Mouse (Mus musculus): ENCODE data around the gene Gm20388. TPM values are rescaled to one million over a fixed set of nuclear protein-coding genes. Genes with fewer than 3 reads are reported as not detected.
"Not testable (repeated sequence)": the region's sequence is repeated elsewhere in the genome, so short reads cannot be mapped to it uniquely, and the experiment has no call there.

The Gm20388 gene
- polyA plus RNA-seq, 1 experiment from 2014 or later = not detected

DNA sequence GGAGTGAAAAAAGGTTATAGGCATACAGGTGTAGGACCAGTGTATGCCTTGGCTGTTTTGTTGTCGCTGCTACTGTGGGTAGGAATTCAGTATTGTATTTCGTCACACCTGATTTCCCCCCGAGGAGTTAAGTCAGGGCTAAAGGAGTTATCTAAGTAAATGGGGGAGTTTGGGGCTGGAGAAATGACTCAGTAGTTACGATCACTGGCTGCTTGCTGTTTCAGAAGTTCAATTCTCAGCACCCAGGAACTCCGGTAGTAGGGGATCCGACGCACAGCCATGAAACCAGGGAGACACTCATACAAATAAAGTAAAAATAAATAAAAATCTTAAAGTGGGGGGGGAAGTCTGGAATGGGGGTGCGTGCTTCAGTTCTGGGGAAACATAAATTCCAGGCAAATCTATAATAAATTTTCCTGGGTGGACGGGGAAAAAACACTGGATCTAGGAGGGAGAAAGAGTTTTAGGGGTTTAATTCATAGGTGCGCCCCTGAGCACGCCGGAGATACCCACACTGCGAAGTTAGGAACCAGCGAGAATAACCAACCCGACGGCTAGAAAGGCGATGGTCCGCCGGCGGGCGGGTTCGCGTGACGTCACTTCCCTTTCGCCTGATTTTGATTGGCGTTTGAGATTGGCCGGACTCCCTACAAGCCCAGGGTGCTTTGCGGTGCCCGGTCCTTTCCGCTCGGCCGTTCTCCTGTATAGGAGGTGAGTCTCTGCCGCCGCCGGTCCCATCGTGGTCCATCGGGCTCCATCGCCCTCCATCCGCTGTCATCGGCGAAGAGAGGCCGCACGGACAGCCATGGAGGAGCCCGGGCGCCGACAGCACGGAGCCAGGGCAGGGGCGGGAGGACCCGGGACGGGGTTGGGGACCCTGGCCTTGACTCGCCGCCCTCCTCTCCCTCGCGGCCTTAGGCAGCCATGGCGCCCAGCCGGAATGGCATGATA is 3191.4 kb downstream of the Gm20388 start, which contains the start of gene Rpl13:
Rpl13 (plus strand) TSS at position 616 of the 951 bp plus-strand sequence.
- Histone ChIP-seq H3K4me2 (replicated peaks; ENCODE audit: low read depth) (peak within 1 kb of the TSS; percentile 76), H3K27ac (replicated peaks) (peak within 1 kb of the TSS; percentile 96), H3K4me1 (replicated peaks; ENCODE audit: control insufficient read depth, insufficient read depth) (0 out of 2 replicates have a peak, but pooled peaks cover 6% of the 10 kb centered on the region), H3K9me3 (ENCODE audit: control insufficient read depth, low read length) (no peaks in the 10 kb centered on the region), H3K27me3 (ENCODE audit: control insufficient read depth, insufficient read depth, low read length) (no peaks in the 10 kb centered on the region), H3K4me3 (ENCODE audit: low read depth, low read length) (peak within 1 kb of the TSS; percentile 89), H3K9ac (ENCODE audit: low read length) (peak within 1 kb of the TSS; percentile 92), H3K36me3 (ENCODE audit: control insufficient read depth, insufficient read depth, low read length) (peaks cover 15% of the 10 kb centered on the region)
- ATAC-seq (ENCODE audit: low FRiP score, low TSS enrichment) = peak; percentile 95
- TF ChIP-seq CTCF (IDR thresholded peaks at IDR 0.05; ENCODE audit: low read depth) = no peak
- under 1% methylated on average over 48 of the region's 56 CpGs for WGBS
- peak; percentile 97 for DNase-seq (ENCODE audit: low spot score)

DNA sequence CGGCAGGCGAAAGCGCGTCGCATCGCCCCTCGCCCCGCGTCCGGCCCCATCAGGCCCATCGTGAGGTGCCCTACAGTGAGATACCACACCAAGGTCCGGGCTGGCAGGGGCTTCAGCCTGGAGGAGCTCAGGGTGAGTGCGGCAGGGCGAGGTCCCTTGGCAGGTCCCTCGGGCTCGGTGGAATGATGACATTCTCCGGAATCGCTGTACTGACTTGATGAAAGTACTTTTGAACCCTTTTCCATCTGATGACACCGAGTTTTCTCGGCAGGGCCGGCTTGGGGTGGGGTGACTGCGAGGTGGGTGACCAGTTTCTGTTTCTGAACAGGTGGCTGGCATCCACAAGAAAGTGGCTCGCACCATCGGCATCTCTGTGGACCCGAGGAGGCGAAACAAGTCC is 3192.2 kb downstream of the Gm20388 start:
- not testable (repeated sequence) for ATAC-seq (ENCODE audit: low FRiP score, low TSS enrichment); H3K27me3 ChIP-seq (ENCODE audit: control insufficient read depth, insufficient read depth, low read length); H3K9me3 ChIP-seq (ENCODE audit: control insufficient read depth, low read length); H3K4me1 ChIP-seq (replicated peaks; ENCODE audit: control insufficient read depth, insufficient read depth)
- H3K4me3 ChIP-seq (ENCODE audit: low read depth, low read length) = peak overlapping the region; percentile 89
- DNase-seq (ENCODE audit: low spot score) = peak; percentile 27
- peaks cover 15% of the 10 kb centered on the region for H3K36me3 ChIP-seq (ENCODE audit: control insufficient read depth, insufficient read depth, low read length)
- H3K27ac ChIP-seq (replicated peaks) = peak overlapping the region; percentile 96
- WGBS = 0% methylated on average over 25 of the region's 26 CpGs
- peak overlapping the region; percentile 76 for H3K4me2 ChIP-seq (replicated peaks; ENCODE audit: low read depth)
- peak overlapping the region; percentile 92 for H3K9ac ChIP-seq (ENCODE audit: low read length)

DNA sequence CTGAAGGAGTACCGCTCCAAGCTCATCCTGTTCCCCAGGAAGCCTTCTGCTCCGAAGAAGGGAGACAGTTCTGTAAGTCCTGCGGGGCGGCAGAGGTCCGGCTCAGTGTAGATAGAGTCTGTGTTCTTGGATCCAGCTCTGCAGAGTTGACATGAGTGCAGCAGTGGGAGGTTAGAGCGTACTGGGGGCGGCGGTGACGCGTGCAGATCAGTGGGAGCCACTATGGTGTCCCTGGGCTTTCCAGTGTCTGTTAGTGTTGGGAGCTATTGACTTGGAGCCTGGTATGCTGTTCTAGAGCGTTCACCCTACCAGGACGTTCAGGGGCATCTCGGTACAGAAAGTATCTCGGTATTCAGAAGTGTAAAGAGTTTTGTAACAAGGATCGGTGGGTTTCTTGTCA is 3192.6 kb downstream of the Gm20388 start:
- Histone ChIP-seq H3K4me2 (replicated peaks; ENCODE audit: low read depth) (peak overlapping the region; percentile 76), H3K4me1 (replicated peaks; ENCODE audit: control insufficient read depth, insufficient read depth) (0 out of 2 replicates have a peak, but pooled peaks cover 6% of the 10 kb centered on the region), H3K9ac (ENCODE audit: low read length) (peak overlapping the region; percentile 92), H3K36me3 (ENCODE audit: control insufficient read depth, insufficient read depth, low read length) (peaks cover 13% of the 10 kb centered on the region), H3K4me3 (ENCODE audit: low read depth, low read length) (peak overlapping the region; percentile 89), H3K27me3 (ENCODE audit: control insufficient read depth, insufficient read depth, low read length) (no peaks in the 10 kb centered on the region), H3K27ac (replicated peaks) (peak overlapping the region; percentile 96), H3K9me3 (ENCODE audit: control insufficient read depth, low read length) (no peaks in the 10 kb centered on the region)
- TF ChIP-seq CTCF (IDR thresholded peaks at IDR 0.05; ENCODE audit: low read depth) (no peak), EP300 (optimal IDR thresholded peaks at IDR 0.05) (no peak)
- DNase-seq (ENCODE audit: low spot score) (no peak), ATAC-seq (ENCODE audit: low FRiP score, low TSS enrichment) (no peak)
- 12% methylated on average over 14 of the region's 15 CpGs for WGBS

DNA sequence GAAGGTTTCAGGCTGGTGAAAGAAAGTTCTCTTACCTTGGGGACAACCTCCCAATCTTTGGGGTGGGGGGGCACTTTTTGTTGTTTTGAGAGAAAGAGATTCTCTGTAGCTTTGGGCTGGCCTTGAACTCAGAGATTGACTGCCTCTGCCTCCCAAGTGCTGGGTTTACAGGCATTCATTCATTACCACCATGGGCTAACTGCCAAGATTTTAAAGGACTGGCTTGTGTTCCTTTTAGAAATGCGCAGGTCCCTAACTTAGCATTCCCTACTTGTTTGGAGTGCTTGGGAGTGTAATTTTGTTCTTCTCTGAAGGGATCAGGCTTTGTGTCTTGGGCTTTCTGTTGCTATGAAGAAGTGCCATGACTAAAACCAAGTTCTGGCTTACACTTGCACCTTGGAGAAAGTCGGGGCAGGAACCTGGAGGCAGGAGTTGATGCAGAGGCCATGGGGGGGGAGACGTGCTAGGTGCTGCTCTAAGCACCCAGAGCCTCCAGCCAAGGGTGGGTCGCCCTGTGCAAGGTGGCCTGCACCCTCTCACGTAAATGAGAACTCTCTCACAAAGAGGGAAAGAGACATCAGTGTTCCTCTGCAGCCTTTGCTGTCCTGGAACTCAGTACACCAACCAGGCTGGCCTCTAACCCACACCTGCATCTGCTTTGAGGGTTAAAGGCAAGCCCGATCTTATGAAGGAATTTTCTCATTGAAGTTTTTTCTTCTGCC is 3193.6 kb downstream of the Gm20388 start:
- Histone ChIP-seq H3K9ac (ENCODE audit: low read length) (peak overlapping the region; percentile 92; the same call in 1 of the 2 replicates), H3K27ac (replicated peaks) (no peak overlapping the region), H3K4me2 (replicated peaks; ENCODE audit: low read depth) (peak overlapping the region; percentile 76), H3K4me3 (ENCODE audit: low read depth, low read length) (no peak overlapping the region), H3K27me3 (ENCODE audit: control insufficient read depth, insufficient read depth, low read length) (no peaks in the 10 kb centered on the region), H3K36me3 (ENCODE audit: control insufficient read depth, insufficient read depth, low read length) (peaks cover 13% of the 10 kb centered on the region), H3K9me3 (ENCODE audit: control insufficient read depth, low read length) (no peaks in the 10 kb centered on the region), H3K4me1 (replicated peaks; ENCODE audit: control insufficient read depth, insufficient read depth) (0 out of 2 replicates have a peak, but pooled peaks cover 6% of the 10 kb centered on the region)
- DNase-seq (ENCODE audit: low spot score) (no peak), ATAC-seq (ENCODE audit: low FRiP score, low TSS enrichment) (no peak)
- WGBS = 67% methylated on average over 6 of the region's 6 CpGs
- TF ChIP-seq CTCF (IDR thresholded peaks at IDR 0.05; ENCODE audit: low read depth) (no peak), EP300 (optimal IDR thresholded peaks at IDR 0.05) (no peak)

DNA sequence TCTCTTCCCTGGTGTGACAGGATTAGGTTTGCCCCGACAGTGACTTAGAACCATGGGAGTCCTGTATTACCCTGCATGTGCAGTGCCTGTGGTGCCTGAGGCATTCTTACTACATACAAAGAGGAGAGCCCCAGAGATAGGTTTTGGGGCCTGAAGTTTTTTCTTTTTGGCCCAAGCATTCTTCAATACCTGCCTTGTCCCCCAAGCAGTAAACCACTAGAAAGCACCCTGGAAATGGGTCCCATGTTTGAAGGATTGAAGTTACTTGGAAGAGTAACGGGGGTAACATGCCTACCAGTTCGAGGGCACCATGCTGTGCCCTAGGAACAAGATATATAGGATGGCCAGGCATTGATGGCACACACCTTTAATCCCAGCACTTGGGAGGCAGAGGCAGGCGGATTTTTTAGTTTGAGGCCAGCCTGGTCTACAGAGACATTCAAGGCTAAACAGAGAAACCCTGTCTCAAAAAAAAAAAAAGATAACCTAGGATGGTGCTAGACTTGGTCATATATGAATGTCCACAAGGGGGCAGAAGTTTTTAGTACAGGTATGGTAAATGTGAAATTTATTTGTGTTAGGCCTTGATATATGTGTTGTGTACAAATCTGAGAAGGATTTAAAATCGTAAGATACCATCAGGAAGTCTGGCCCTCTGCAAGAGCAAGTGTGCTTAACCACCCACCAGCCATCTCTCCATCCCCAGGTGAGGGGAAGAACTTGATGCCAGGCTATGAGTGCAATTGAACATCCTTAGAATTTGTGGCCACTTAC is 3195.1 kb downstream of the Gm20388 start:
- Histone ChIP-seq H3K4me1 (replicated peaks; ENCODE audit: control insufficient read depth, insufficient read depth) (0 out of 2 replicates have a peak, but pooled peaks cover 6% of the 10 kb centered on the region), H3K9me3 (ENCODE audit: control insufficient read depth, low read length) (no peaks in the 10 kb centered on the region), H3K4me2 (replicated peaks; ENCODE audit: low read depth) (no peak overlapping the region), H3K9ac (ENCODE audit: low read length) (no peak overlapping the region), H3K27ac (replicated peaks) (no peak overlapping the region), H3K27me3 (ENCODE audit: control insufficient read depth, insufficient read depth, low read length) (no peaks in the 10 kb centered on the region), H3K36me3 (ENCODE audit: control insufficient read depth, insufficient read depth, low read length) (peaks cover 13% of the 10 kb centered on the region), H3K4me3 (ENCODE audit: low read depth, low read length) (no peak overlapping the region)
- ATAC-seq (ENCODE audit: low FRiP score, low TSS enrichment) (no peak), DNase-seq (ENCODE audit: low spot score) (no peak)
- 62% methylated on average over 5 of the region's 5 CpGs for WGBS
- TF ChIP-seq CTCF (IDR thresholded peaks at IDR 0.05; ENCODE audit: low read depth) (peak; percentile 79), EP300 (optimal IDR thresholded peaks at IDR 0.05) (no peak)
